Mouse (Mus musculus) gastrocnemius, postnatal 36 days (tissue): ENCODE data around the gene Pdzd2. TPM values are rescaled to one million over a fixed set of nuclear protein-coding genes. Genes with fewer than 3 reads are reported as not detected.

Experiments
- DNase-seq, 2 experiments: peaks; one replicate each; pipeline ENCODE4 v3.0.0; 2022
- intact Hi-C: fragments of 180-260 bp; cut with DNase I; formaldehyde crosslinking; loops from one replicate; pipeline ENCODE4 v1.15.1; 2025
- microRNA-seq, 2 experiments: library from miRNA; unstranded; fragments of <30 nt; microRNA quantifications; one replicate each; pipeline ENCODE4 v1.2.0; 2021
- total RNA-seq, 2 experiments: library from RNA; stranded (reverse); gene quantifications; 2 replicates each; pipeline ENCODE4 v1.2.3; 2021

Gene Pdzd2
- total RNA-seq, 2 experiments from 2014 or later: 17.0 to 19.0 TPM

DNA sequence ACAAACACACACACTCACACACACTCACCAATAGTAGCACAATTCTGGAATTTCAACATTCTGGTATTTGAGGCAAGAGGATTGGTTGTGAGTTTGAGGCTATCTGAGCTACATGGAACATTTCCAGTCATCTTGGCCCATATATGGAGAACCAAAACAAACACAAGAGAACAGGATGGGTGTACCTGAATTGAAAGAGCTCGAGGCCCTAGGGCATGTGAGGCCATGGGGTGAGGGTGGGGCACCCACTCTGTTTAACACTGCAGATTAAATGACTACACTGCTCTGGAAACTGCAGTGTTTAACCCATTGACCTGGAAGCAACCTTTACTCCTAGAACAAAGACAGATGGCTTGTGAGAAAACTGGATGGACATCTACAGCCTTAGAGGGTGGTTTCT is 426.5 kb downstream of the Pdzd2 start:
- DNase-seq: no peak
- intact Hi-C loops: no loop called here

DNA sequence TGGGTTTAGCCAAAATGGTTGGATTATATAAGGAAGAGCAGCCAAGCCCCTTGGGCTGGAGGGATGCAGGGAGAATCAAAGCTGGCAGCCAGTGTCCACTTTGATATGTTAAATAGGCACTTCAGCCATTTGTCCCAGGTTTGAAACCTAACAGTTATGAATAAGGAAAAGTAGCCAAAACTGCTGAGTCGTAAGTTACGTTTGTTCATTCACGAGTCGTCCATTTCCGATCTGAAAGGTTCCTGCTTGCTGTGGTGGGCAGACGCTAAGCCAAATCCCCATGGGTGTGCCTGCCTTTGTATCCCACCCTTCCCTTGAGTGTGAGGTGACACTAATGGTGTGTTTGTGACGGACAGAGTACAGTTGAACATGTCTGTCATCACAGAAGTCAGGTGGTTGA is 428.3 kb downstream of the Pdzd2 start:
- intact Hi-C loops: no loop called here
- DNase-seq: no peak

- no peak for DNase-seq
- intact Hi-C loops: no loop called here
Measured at GRCm38 (mm10) chr15:12310676-12311075, 429.0 kb downstream of the Pdzd2 start.

Small RNA genes lying within 50 kb of the gene (microRNA-seq; reads per million reads assigned to microRNA genes)
- 0 reads per million in 2 experiments for gene Gm24135
- gene Gm24302: 0 reads per million in 2 experiments

Other genes with a start within 250 kb of the Pdzd2 start
- gene 6030458C11Rik, start 84.7 kb upstream of the Pdzd2 start, total RNA-seq: 10 to 100 TPM; 19.8 to 20.0 TPM
- gene Drosha, start 84.9 kb upstream of the Pdzd2 start, total RNA-seq: 10 to 100 TPM; 26.3 to 32.5 TPM